Mouse (Mus musculus) CH12.LX (cell line): ENCODE measurements at regions not wholly inside any gene's neighbourhood (a gene's known extent, or its start where the extent isn't known, plus 50 kb on each side); places are given as distances from the start of the nearest gene placed in this dataset.

Experiments used
- DNase-seq: peaks from one replicate; pipeline ENCODE4 v3.0.0-alpha.2; 2013; ENCODE audit errors: extremely low read depth
- H3K27ac ChIP-seq: 2 replicates; pipeline ENCODE4 v1.5.1; 2012; ENCODE audit warnings: low read depth, mild to moderate bottlenecking, control low read depth, moderate library complexity; ENCODE audit not compliant: insufficient read depth
- H3K27me3 ChIP-seq: replicated peaks from 2 replicates; pipeline ENCODE3; 2012; ENCODE audit warnings: inconsistent platforms
- H3K36me3 ChIP-seq, 2 experiments: replicated peaks in 1 of 2; 2 replicates each; pipeline versions ENCODE3 to v1.6.1; 2012; ENCODE audit warnings: inconsistent platforms in 1 of 2, low read length in 1 of 2, mild to moderate bottlenecking in 1 of 2, mixed read lengths in 1 of 2, moderate library complexity in 1 of 2; ENCODE audit not compliant: control insufficient read depth in 1 of 2, insufficient read depth in 1 of 2
- H3K4me1 ChIP-seq, 2 experiments: 2 replicates each; pipeline ENCODE4 v1.6.1; 2012; ENCODE audit warnings: inconsistent platforms in 1 of 2, moderate library complexity in 1 of 2; ENCODE audit not compliant: insufficient read depth in 2 of 2, control insufficient read depth in 1 of 2
- H3K4me2 ChIP-seq: 2 replicates; pipeline ENCODE4 v1.6.1; 2012; ENCODE audit warnings: low read depth, mild to moderate bottlenecking, control low read depth; ENCODE audit not compliant: poor library complexity, insufficient read depth, severe bottlenecking
- H3K4me3 ChIP-seq, 3 experiments: fragments of 150-350 bp in 1 of 3; sonication (generic) in 1 of 3; replicated peaks in 1 of 3; 2 replicates each; pipeline versions ENCODE3 to v1.5.1; 2011 to 2012; ENCODE audit warnings: low read depth in 2 of 3, low read length in 2 of 3, mild to moderate bottlenecking in 2 of 3, moderate library complexity in 2 of 3, control low read depth in 1 of 3, improper control_type of control experiment in 1 of 3, inconsistent platforms in 1 of 3, mixed read lengths in 1 of 3; ENCODE audit not compliant: poor library complexity in 1 of 3
- H3K79me2 ChIP-seq: replicated peaks from 2 replicates; pipeline ENCODE4 v1.6.1; 2012; ENCODE audit warnings: mild to moderate bottlenecking, moderate library complexity; ENCODE audit not compliant: control insufficient read depth, poor library complexity, insufficient read depth, severe bottlenecking; ENCODE audit errors: extremely low read depth
- H3K9ac ChIP-seq: 2 replicates; pipeline ENCODE4 v1.6.1; 2012; ENCODE audit warnings: low read depth, mild to moderate bottlenecking, control low read depth, moderate library complexity; ENCODE audit not compliant: insufficient read depth
- H3K9me3 ChIP-seq: replicated peaks from 2 replicates; pipeline ENCODE3; 2012; ENCODE audit warnings: low read length, inconsistent platforms, mixed read lengths
- CHD1 ChIP-seq: IDR thresholded peaks from 2 replicates; pipeline ENCODE4 v1.6.1; 2012; ENCODE audit warnings: low read depth, low read length, improper control_type of control experiment, inconsistent platforms
- CTCF ChIP-seq, 2 experiments: IDR thresholded peaks in 1 of 2; conservative IDR thresholded peaks in 1 of 2; 2 replicates each; pipeline ENCODE4 v1.5.1; 2011 to 2012; ENCODE audit warnings: low read depth in 2 of 2, low read length in 2 of 2, improper control_type of control experiment in 1 of 2, inconsistent platforms in 1 of 2, mild to moderate bottlenecking in 1 of 2, moderate library complexity in 1 of 2
- ETS1 ChIP-seq: conservative IDR thresholded peaks from 2 replicates; pipeline ENCODE4 v1.6.1; 2012; ENCODE audit warnings: low read depth, mild to moderate bottlenecking, inconsistent platforms, low read length, improper control_type of control experiment, moderate library complexity
- JUN ChIP-seq: IDR thresholded peaks from 2 replicates; pipeline ENCODE4 v1.6.1; 2011; ENCODE audit warnings: low read depth, mild to moderate bottlenecking, low read length, improper control_type of control experiment, moderate library complexity; ENCODE audit not compliant: insufficient read depth
- MAZ ChIP-seq: IDR thresholded peaks from 2 replicates; pipeline ENCODE4 v1.6.1; 2012; ENCODE audit warnings: low read depth, mild to moderate bottlenecking, inconsistent platforms, low read length, improper control_type of control experiment, moderate library complexity
- MEF2A ChIP-seq: IDR thresholded peaks from 2 replicates; pipeline ENCODE4 v1.6.1; 2014; ENCODE audit warnings: low read depth, mild to moderate bottlenecking, inconsistent platforms, low read length, improper control_type of control experiment, borderline replicate concordance
- MXI1 ChIP-seq: IDR thresholded peaks from 2 replicates; pipeline ENCODE4 v1.6.1; 2011; ENCODE audit warnings: mild to moderate bottlenecking, low read depth, low read length, improper control_type of control experiment
- MYC ChIP-seq: IDR thresholded peaks from 2 replicates; pipeline ENCODE4 v1.6.1; 2011; ENCODE audit warnings: low read depth, mild to moderate bottlenecking, improper control_type of control experiment, low read length
- PAX5 ChIP-seq: IDR thresholded peaks from 2 replicates; pipeline ENCODE4 v1.6.1; 2012; ENCODE audit warnings: low read length, inconsistent platforms, mixed read lengths
- POLR2AphosphoS2 ChIP-seq: IDR thresholded peaks from 2 replicates; pipeline ENCODE4 v1.6.1; 2011; ENCODE audit warnings: low read depth, low read length, improper control_type of control experiment
- RAD21 ChIP-seq: IDR thresholded peaks from 2 replicates; pipeline ENCODE4 v1.6.1; 2011; ENCODE audit warnings: low read depth, mild to moderate bottlenecking, low read length, improper control_type of control experiment, moderate library complexity
- RCOR1 ChIP-seq: conservative IDR thresholded peaks from 2 replicates; pipeline ENCODE4 v1.6.1; 2012; ENCODE audit warnings: low read depth, mild to moderate bottlenecking, inconsistent platforms, low read length, improper control_type of control experiment
- SIN3A ChIP-seq: IDR thresholded peaks from 2 replicates; pipeline ENCODE4 v1.6.1; 2012; ENCODE audit warnings: low read length, improper control_type of control experiment, inconsistent platforms
- TBP ChIP-seq: conservative IDR thresholded peaks from 2 replicates; pipeline ENCODE4 v1.6.1; 2011; ENCODE audit warnings: low read depth, low read length, improper control_type of control experiment
- UBTF ChIP-seq: IDR thresholded peaks from 2 replicates; pipeline ENCODE4 v1.6.1; 2012; ENCODE audit warnings: low read depth, mild to moderate bottlenecking, inconsistent platforms, low read length, improper control_type of control experiment, moderate library complexity
- USF1 ChIP-seq: IDR thresholded peaks from 2 replicates; pipeline ENCODE4 v1.6.1; 2014; ENCODE audit warnings: low read depth, mild to moderate bottlenecking, inconsistent platforms, low read length, improper control_type of control experiment
- ZC3H11A ChIP-seq: IDR thresholded peaks from 2 replicates; pipeline ENCODE4 v1.6.1; 2012; ENCODE audit warnings: low read depth, mild to moderate bottlenecking, inconsistent platforms, low read length, improper control_type of control experiment
- dilution Hi-C: fragments of 300-500 bp; cut with MboI; formaldehyde crosslinking; loops from 2 replicates; pipeline ENCODE4 v1.14.3; 2020; ENCODE audit warnings: low sequenced_read_pairs; ENCODE audit not compliant: extremely low pct_unique_long_range_greater_than_20kb, extremely low pct_ligation_motif_present
- in situ Hi-C: fragments of 300-500 bp; cut with MboI; formaldehyde crosslinking; loops from 3 replicates; pipeline ENCODE4 v1.14.3; 2019; ENCODE audit warnings: low sequenced_read_pairs, low pct_ligation_motif_present, low pct_unique_long_range_greater_than_20kb, mixed read lengths

DNA sequence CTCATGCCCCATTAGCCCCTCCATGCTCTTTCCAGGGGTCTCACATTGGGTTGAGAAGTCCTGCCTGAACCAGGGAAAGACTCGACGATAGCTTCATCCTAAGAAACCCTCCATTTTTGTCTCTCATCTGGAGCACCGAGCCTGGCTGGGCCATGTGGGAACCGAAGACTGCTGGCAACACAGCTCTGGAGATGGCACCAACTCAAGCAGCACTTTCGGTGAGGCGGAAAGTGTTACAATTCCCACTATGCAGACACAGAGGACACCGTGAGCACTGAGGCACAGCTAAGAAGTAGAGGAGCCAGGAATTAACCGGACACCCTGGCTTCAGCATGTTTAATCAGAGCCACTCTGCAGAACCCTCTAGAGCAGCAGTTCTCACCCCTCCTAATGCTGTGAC is 153.8 kb downstream of the Fgf18 start:
- H3K4me1 ChIP-seq, result no peaks in the 10 kb centered on the region
- no peak overlapping the region for H3K4me3 ChIP-seq
- no peak overlapping the region for H3K27ac ChIP-seq
- in situ Hi-C loops, result no loop called here
- H3K4me2 ChIP-seq, result no peak overlapping the region
- H3K36me3 ChIP-seq, result no peaks in the 10 kb centered on the region
- no peak overlapping the region for H3K9ac ChIP-seq
- no peak for DNase-seq
- no peaks in the 10 kb centered on the region for H3K79me2 ChIP-seq
- no peaks in the 10 kb centered on the region for H3K9me3 ChIP-seq
- TF ChIP-seq MEF2A, result no peak
- no peak for TF ChIP-seq POLR2AphosphoS2
- no peak for TF ChIP-seq CTCF (conservative IDR thresholded peaks at IDR 0.05 in 1 of 2, IDR thresholded peaks at IDR 0.05 in 1 of 2; ENCODE audit: low read depth in 2 of 2, low read length in 2 of 2)
- TF ChIP-seq SIN3A, result no peak
- no peak for TF ChIP-seq RAD21
- no peak for TF ChIP-seq CHD1
- no peak for TF ChIP-seq MXI1
- dilution Hi-C loops, result no loop called here
- peaks cover 13% of the 10 kb centered on the region for H3K27me3 ChIP-seq

DNA sequence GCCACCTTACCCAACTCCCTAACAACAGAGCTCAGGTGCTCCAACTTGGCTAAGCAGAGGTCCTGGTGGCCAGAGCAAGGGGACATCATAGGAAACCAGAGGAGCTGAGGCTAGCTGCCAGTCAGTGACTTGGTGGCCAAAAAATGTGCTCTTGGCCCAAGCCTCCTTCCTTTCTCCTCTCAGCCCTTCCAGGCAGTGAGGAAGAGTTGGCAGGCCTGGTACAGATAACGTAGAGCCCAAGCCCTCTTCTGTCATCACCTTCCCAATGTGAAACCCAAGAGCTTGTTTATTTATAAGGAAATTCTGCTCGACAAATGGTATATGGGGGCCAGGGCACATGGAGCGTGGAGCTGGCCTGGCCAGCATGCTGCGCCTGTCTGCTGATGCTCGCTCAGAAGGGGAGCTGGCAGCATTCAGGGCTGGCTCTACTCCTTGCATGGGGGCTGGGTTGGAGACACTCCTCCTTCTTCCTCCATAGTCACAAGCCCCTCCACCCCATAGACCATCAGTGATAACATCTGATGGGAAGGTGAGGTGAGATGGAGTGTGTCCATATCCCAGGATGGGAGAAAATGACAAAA is 156.1 kb downstream of the Fgf18 start:
- TF ChIP-seq USF1 (no peak), SIN3A (no peak), MYC (no peak), JUN (no peak), MXI1 (no peak), TBP (no peak), ZC3H11A (no peak), ETS1 (no peak), RCOR1 (no peak), PAX5 (no peak), MAZ (no peak), UBTF (no peak)
- TF ChIP-seq, all 38 proteins: peak for 0
- dilution Hi-C loops, result no loop called here
- no peaks in the 10 kb centered on the region for H3K79me2 ChIP-seq
- peaks cover 0 to 4% of the 10 kb centered on the region in 2 experiments; a peak in 2 of 4 replicates for H3K4me1 ChIP-seq
- DNase-seq, result no peak
- no peak overlapping the region for H3K4me2 ChIP-seq
- no peak overlapping the region for H3K9ac ChIP-seq
- H3K9me3 ChIP-seq, result no peaks in the 10 kb centered on the region
- in situ Hi-C loops, result no loop called here
- H3K4me3 ChIP-seq, result no peak overlapping the region
- no peak overlapping the region for H3K27ac ChIP-seq
- no peaks in the 10 kb centered on the region for H3K36me3 ChIP-seq
- peaks cover 10% of the 10 kb centered on the region for H3K27me3 ChIP-seq
